Mouse (Mus musculus) hindbrain, embryonic 10.5 days (tissue): ENCODE results near the gene Kin. TPM values are rescaled to one million over a fixed set of nuclear protein-coding genes. Genes with fewer than 3 reads are reported as not detected.

Source experiments
- DNase-seq: peaks from one replicate; pipeline ENCODE4 v3.0.0-alpha.2; 2017; ENCODE audit warnings: low spot score
- H3K27ac ChIP-seq: fragments of 300-500 bp; sonication (generic); 2 replicates; pipeline ENCODE4 v1.5.1; 2016; ENCODE audit warnings: mild to moderate bottlenecking, moderate library complexity
- H3K27me3 ChIP-seq: fragments of 300-500 bp; sonication (generic); 2 replicates; pipeline ENCODE4 v1.6.1; 2016; ENCODE audit warnings: mild to moderate bottlenecking; ENCODE audit not compliant: poor library complexity, insufficient read depth, severe bottlenecking
- H3K36me3 ChIP-seq: fragments of 300-500 bp; sonication (generic); 2 replicates; pipeline ENCODE4 v1.6.1; 2016; ENCODE audit warnings: mild to moderate bottlenecking, moderate library complexity
- H3K4me1 ChIP-seq: fragments of 300-500 bp; sonication (generic); replicated peaks from 2 replicates; pipeline ENCODE4 v1.6.1; 2016; ENCODE audit warnings: mild to moderate bottlenecking
- H3K4me3 ChIP-seq: fragments of 300-500 bp; sonication (generic); 2 replicates; pipeline ENCODE4 v1.5.1; 2016; ENCODE audit warnings: mild to moderate bottlenecking, moderate library complexity
- H3K9me3 ChIP-seq: fragments of 300-500 bp; sonication (generic); 2 replicates; pipeline ENCODE4 v1.6.1; 2016; ENCODE audit warnings: mild to moderate bottlenecking, moderate library complexity
- WGBS: fragments of 180-500 bp; shearing (Covaris S2); methylation state at CpG from one replicate; pipeline ENCODE4 v1.1.7; 2016; 5-methylcytosine and 5-hydroxymethylcytosine counted together
- polyA plus RNA-seq: library from polyadenylated mRNA; unstranded; fragments of >200 nt; fragmentation: Nextera tagmentation; extraction: Ambion mirVana; gene quantifications from 2 replicates; pipeline ENCODE4 v1.2.1, GENCODE M21; 2016

The Kin gene
- polyA plus RNA-seq = 30.3 and 35.5 TPM in 2 replicates

DNA sequence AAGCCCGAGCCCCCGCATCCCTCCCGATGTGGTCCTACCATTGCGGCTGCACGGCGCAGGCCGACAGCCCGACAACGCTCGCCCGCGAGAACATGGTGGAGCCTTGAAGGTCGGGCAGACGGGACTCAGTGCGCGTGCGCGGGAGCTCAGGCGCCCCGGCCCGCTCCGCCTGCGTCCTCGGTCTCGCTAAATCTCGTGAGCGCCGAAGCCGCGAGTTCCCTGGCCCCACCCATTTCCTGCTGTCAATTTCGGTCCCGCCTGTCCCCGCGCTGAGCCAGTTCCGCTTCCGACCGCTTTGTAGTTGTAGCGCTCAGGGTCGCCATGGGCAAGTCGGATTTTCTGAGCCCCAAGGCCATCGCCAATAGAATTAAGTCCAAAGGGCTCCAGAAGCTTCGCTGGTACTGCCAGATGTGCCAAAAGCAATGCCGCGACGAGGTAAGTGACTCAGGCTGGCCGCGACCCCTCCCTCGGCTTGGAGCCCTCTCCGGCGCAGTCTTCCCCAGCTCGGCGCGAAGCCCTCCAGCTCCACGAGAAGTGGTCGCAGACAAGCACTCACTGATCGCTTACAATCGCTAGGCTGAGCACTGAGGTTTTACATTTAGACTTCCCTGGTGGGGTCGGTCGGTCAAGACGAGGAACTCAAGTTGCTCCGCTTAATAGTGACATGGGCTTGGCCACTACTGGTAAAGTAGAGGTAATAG lies at the start of gene Kin, which contains the start of gene Atp5c1:
TSS of gene Kin (plus strand) at position 284 of the 701 bp plus-strand sequence.
TSS of gene Atp5c1 (minus strand) at position 201 of the 701 bp plus-strand sequence.
- Histone ChIP-seq H3K27me3 (no peaks in the 10 kb centered on the region), H3K36me3 (peaks cover 38% of the 10 kb centered on the region), H3K4me1 (peaks cover 25% of the 10 kb centered on the region), H3K27ac (peak within 1 kb of the TSS; percentile 96), H3K4me3 (peak within 1 kb of the TSS; percentile 84), H3K9me3 (no peaks in the 10 kb centered on the region)
- peak; percentile 98 for DNase-seq
- under 1% methylated on average over 61 of the region's 61 CpGs for WGBS

- DNase-seq = no peak
- Histone ChIP-seq H3K9me3 (no peaks in the 10 kb centered on the region), H3K27ac (no peak overlapping the region), H3K27me3 (no peaks in the 10 kb centered on the region), H3K4me3 (no peak overlapping the region), H3K4me1 (no peaks in the 10 kb centered on the region), H3K36me3 (peaks cover 9% of the 10 kb centered on the region; the same call in 1 of the 2 replicates)
- 82% methylated on average over 4 of the region's 4 CpGs for WGBS
Measured at GRCm38 (mm10) chr2:10033684-10034083, 46.7 kb upstream of the Kin start.

GRCm38 (mm10) chr2:10034976-10035375 lies 45.4 kb upstream of the Kin start:
- WGBS = 91% methylated on average over 3 of the region's 3 CpGs

DNA sequence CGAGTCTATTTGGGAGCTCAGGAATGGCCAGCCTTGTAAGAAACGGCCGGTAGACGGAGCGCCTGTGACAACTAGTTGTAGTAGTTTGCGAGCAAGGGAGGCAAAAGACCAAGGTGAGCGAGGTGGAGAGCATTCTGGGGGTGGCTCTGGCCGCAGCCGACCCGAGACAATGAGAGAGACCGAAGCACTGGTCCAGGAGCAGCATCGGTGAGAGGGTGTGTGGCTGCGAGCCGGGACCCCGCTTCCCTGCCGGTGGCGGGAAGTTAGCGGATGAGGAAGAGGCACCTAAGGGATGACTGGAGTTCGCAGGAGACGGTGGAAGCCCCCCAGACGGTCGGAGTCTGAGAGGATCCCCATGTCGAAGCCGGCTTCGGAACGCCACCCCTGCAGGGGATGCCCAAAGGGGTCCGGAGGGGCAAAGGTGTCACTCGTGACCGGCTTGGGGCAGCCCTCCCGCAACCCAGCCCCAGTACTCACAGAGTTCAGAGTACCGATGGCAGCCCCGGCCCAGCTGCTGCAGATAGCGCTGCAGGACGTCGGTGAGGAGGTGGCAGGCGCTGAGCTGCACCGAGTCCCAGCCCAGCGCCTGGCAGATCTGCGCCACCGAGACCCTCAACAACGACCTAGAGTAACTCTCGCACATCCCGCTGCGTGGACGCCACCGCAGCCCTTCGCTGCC lies 32.5 kb upstream of the Kin start:
- Histone ChIP-seq H3K27ac (peak overlapping the region; percentile 93), H3K4me1 (peaks cover 24% of the 10 kb centered on the region), H3K36me3 (no peaks in the 10 kb centered on the region), H3K4me3 (peak overlapping the region; percentile 97), H3K27me3 (no peaks in the 10 kb centered on the region), H3K9me3 (no peaks in the 10 kb centered on the region)
- DNase-seq = peak; percentile 42
- under 1% methylated on average over 47 of the region's 47 CpGs for WGBS

More at GRCm38 (mm10) chr2:10034976-10035375, 45.4 kb upstream of the Kin start:
- no peaks in the 10 kb centered on the region for H3K9me3 ChIP-seq
- peaks cover 19% of the 10 kb centered on the region for H3K36me3 ChIP-seq
- H3K4me3 ChIP-seq = no peak overlapping the region
- no peaks in the 10 kb centered on the region for H3K4me1 ChIP-seq
- no peaks in the 10 kb centered on the region for H3K27me3 ChIP-seq
- no peak overlapping the region for H3K27ac ChIP-seq
- DNase-seq = no peak

- Histone ChIP-seq H3K27ac (peak within 1 kb of the TSS; percentile 93), H3K4me3 (peak within 1 kb of the TSS; percentile 97), H3K9me3 (no peaks in the 10 kb centered on the region), H3K27me3 (no peaks in the 10 kb centered on the region), H3K4me1 (peaks cover 24% of the 10 kb centered on the region), H3K36me3 (peaks cover 3% of the 10 kb centered on the region; the same call in 1 of the 2 replicates)
- peak; percentile 90 for DNase-seq
- WGBS = under 1% methylated on average over 36 of the region's 36 CpGs
Measured at GRCm38 (mm10) chr2:10048461-10048860, 31.9 kb upstream of the Kin start, which contains the start of gene Taf3. Gene Taf3 (minus strand): TSS chr2:10048596.

GRCm38 (mm10) chr2:10049456-10049855 lies 30.9 kb upstream of the Kin start:
- H3K9me3 ChIP-seq = no peaks in the 10 kb centered on the region
- peaks cover 24% of the 10 kb centered on the region for H3K4me1 ChIP-seq
- peak overlapping the region; percentile 97 for H3K4me3 ChIP-seq
- no peak for DNase-seq
- no peaks in the 10 kb centered on the region for H3K27me3 ChIP-seq
- WGBS = 17% methylated on average over 10 of the region's 10 CpGs
- H3K36me3 ChIP-seq = peaks cover 13% of the 10 kb centered on the region
- H3K27ac ChIP-seq = no peak overlapping the region

GRCm38 (mm10) chr2:10050878-10051277 lies 29.5 kb upstream of the Kin start:
- Histone ChIP-seq H3K9me3 (no peaks in the 10 kb centered on the region), H3K27me3 (no peaks in the 10 kb centered on the region), H3K36me3 (peaks cover 28% of the 10 kb centered on the region), H3K27ac (no peak overlapping the region), H3K4me1 (peaks cover 24% of the 10 kb centered on the region), H3K4me3 (no peak overlapping the region)
- DNase-seq = no peak
- 91% methylated on average over 3 of the region's 3 CpGs for WGBS

DNA sequence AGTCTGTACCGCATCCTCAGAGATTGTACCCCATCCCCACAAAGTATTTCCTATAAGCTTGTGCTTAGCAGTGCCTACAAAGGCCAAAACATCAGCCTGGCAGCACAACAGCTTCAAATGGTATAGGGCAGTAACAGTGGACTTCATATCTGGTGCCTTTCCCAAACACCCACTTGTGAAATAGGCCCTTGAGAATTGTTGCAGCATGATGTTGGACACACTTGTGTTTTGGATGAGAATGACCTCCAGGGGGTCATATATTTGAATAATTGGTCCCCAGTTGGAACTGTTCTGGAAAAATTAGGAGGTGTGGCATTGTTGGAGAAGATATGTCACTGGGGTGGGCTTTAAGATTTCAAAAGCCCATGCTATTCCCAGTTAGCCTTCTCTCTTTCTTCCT lies 28.4 kb upstream of the Kin start:
- no peak for DNase-seq
- H3K4me3 ChIP-seq = no peak overlapping the region
- H3K27me3 ChIP-seq = no peaks in the 10 kb centered on the region
- no peaks in the 10 kb centered on the region for H3K9me3 ChIP-seq
- peaks cover 18% of the 10 kb centered on the region for H3K4me1 ChIP-seq
- H3K36me3 ChIP-seq = peaks cover 39% of the 10 kb centered on the region
- H3K27ac ChIP-seq = no peak overlapping the region
- 94% methylated on average over 1 of the region's 1 CpGs for WGBS

GRCm38 (mm10) chr2:10058836-10059235 lies 21.6 kb upstream of the Kin start:
- Histone ChIP-seq H3K9me3 (no peaks in the 10 kb centered on the region), H3K36me3 (peaks cover 100% of the 10 kb centered on the region), H3K27me3 (no peaks in the 10 kb centered on the region), H3K27ac (no peak overlapping the region), H3K4me3 (no peak overlapping the region), H3K4me1 (no peaks in the 10 kb centered on the region)
- 93% methylated on average over 5 of the region's 5 CpGs for WGBS
- no peak for DNase-seq

DNA sequence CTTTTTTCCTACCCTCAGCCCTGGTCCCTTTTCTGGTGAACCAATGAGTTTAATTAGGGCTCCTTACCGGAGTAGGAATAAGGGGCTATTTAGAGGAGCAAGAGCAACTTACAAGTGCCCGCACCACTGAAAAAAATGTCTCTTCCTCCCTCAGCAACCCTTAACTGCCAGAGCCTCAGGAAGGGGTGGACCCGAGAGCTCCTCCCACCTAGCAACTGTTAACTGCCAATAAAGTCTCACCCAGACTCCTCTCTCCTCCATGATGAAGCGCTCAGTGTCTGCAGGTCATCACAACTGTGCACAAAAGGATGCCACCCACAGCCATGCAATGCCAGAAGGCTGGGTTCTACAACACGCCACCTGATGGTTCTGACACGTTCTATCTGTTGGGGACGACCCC lies 8.6 kb upstream of the Kin start:
- Histone ChIP-seq H3K9me3 (no peaks in the 10 kb centered on the region), H3K27me3 (no peaks in the 10 kb centered on the region), H3K27ac (no peak overlapping the region), H3K4me1 (0 out of 2 replicates have a peak, but pooled peaks cover 7% of the 10 kb centered on the region), H3K36me3 (peaks cover 70% of the 10 kb centered on the region), H3K4me3 (no peak overlapping the region)
- DNase-seq = no peak
- WGBS = 90% methylated on average over 7 of the region's 7 CpGs

DNA sequence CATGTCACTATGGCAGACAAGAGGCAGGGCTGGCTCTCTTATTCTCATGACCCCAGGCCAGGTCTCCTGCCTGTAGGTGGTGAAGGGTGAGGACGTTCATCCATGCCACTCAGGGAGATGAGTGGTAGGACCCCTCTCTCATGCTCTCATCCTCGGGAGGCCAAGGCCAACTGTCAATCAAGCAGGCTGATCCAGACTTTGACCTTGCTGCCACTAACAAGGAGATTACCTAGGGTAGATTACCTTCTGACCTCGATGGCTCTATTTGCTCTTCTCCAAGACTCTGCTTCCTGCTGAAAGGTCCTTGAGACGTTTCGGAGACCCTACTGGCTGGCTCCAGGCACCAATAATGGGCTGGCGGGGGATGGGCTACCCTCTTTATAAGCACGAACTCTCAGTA lies 5.9 kb upstream of the Kin start:
- Histone ChIP-seq H3K27me3 (no peaks in the 10 kb centered on the region), H3K4me3 (no peak overlapping the region), H3K9me3 (no peaks in the 10 kb centered on the region), H3K27ac (no peak overlapping the region), H3K4me1 (peaks cover 24% of the 10 kb centered on the region), H3K36me3 (peaks cover 44% of the 10 kb centered on the region)
- no peak for DNase-seq
- 89% methylated on average over 7 of the region's 7 CpGs for WGBS

- Histone ChIP-seq H3K9me3 (no peaks in the 10 kb centered on the region), H3K27ac (no peak overlapping the region), H3K36me3 (peaks cover 38% of the 10 kb centered on the region), H3K4me1 (peaks cover 30% of the 10 kb centered on the region), H3K4me3 (no peak overlapping the region), H3K27me3 (no peaks in the 10 kb centered on the region)
- WGBS = 95% methylated on average over 8 of the region's 8 CpGs
- DNase-seq = no peak
Measured at GRCm38 (mm10) chr2:10076675-10077074, 3.7 kb upstream of the Kin start.

DNA sequence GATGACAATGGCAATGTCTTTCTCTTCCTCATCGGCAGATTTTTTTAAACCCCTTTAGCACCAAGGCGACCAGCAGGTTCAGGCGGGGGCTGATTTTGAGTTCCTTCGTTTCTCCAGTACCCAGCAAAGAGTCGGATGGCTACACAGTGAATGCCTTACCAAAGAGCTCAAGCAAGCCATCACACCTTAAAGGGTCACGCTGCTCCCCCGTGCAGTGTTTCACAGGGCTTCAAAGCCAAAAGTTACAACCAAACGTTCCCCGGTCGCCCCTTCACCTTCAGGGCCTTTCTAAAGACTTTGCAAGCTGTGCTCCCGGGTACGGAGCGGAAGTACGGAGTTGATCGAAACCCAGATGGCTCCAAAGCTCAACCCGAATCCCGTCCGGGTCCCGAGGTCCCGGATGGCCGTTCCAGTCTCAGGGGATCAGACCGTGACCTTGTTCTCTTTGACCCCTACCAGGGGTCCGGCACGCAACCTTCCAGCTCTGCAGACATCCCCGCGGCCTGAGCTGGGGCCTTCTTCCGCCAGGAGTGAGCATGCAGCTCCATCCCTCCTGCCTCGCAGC lies 566 bp upstream of the Kin start:
- Histone ChIP-seq H3K27me3 (no peaks in the 10 kb centered on the region), H3K9me3 (no peaks in the 10 kb centered on the region), H3K4me3 (peak overlapping the region; percentile 84), H3K27ac (peak overlapping the region; percentile 96), H3K4me1 (peaks cover 29% of the 10 kb centered on the region), H3K36me3 (peaks cover 38% of the 10 kb centered on the region)
- under 1% methylated on average over 28 of the region's 28 CpGs for WGBS
- DNase-seq = no peak
